Mouse (Mus musculus) G1E (cell line): ENCODE data around the gene Adprm.
A peak's percentile ranks its signal among the peaks of the same experiment; 100 is the strongest.

ENCODE experiments used
- CTCF ChIP-seq: IDR thresholded peaks from 2 replicates; pipeline ENCODE4 v1.5.1; 2012; ENCODE audit warnings: low read depth, low read length, inconsistent platforms, mixed read lengths
- TAL1 ChIP-seq: conservative IDR thresholded peaks from 2 replicates; pipeline ENCODE4 v1.6.1; 2012; ENCODE audit warnings: low read depth, low read length, inconsistent platforms, mixed read lengths

- TF ChIP-seq CTCF, result 0 out of 2 replicates have a peak, but pooled peaks have one; percentile 27
- no peak for TF ChIP-seq TAL1
These were observed 31.4 kb downstream of the Adprm start for GRCm38 (mm10) chr11:67020948-67021347.
